Mouse (Mus musculus): ENCODE data around the gene Cntnap2.
"Not testable (repeated sequence)": the region's sequence is repeated elsewhere in the genome, so short reads cannot be mapped to it uniquely, and the experiment has no call there.

The Cntnap2 gene

GRCm38 (mm10) chr6:47104951-47105350 is 2045.8 kb downstream of the Cntnap2 start:
- in situ Hi-C loops (cut with MboI; ENCODE audit: unreplicated experiment in 2 of 2): no loop called here

GRCm38 (mm10) chr6:47109582-47110220 is 2050.5 kb downstream of the Cntnap2 start:
- in situ Hi-C loops (cut with MboI; ENCODE audit: unreplicated experiment in 2 of 2): no loop called here

GRCm38 (mm10) chr6:47134063-47134462 is 2074.9 kb downstream of the Cntnap2 start:
- in situ Hi-C loops (cut with MboI; ENCODE audit: unreplicated experiment in 2 of 2): not testable (repeated sequence)

- in situ Hi-C loops (cut with MboI; ENCODE audit: unreplicated experiment in 2 of 2): not testable (repeated sequence)
Measured at GRCm38 (mm10) chr6:47153018-47153417, 2093.9 kb downstream of the Cntnap2 start.

- in situ Hi-C loops (cut with MboI; ENCODE audit: unreplicated experiment in 2 of 2): not testable (repeated sequence)
Measured at GRCm38 (mm10) chr6:47174580-47175294, 2115.6 kb downstream of the Cntnap2 start.

GRCm38 (mm10) chr6:47175356-47176156 is 2116.4 kb downstream of the Cntnap2 start:
- in situ Hi-C loops (cut with MboI; ENCODE audit: unreplicated experiment in 2 of 2): not testable (repeated sequence)

- in situ Hi-C loops (cut with MboI; ENCODE audit: unreplicated experiment in 2 of 2): not testable (repeated sequence)
Measured at GRCm38 (mm10) chr6:47176157-47176555, 2117.0 kb downstream of the Cntnap2 start.

GRCm38 (mm10) chr6:47181372-47181771 is 2122.2 kb downstream of the Cntnap2 start:
- in situ Hi-C loops (cut with MboI; ENCODE audit: unreplicated experiment in 2 of 2): not testable (repeated sequence)

- in situ Hi-C loops (cut with MboI; ENCODE audit: unreplicated experiment in 2 of 2): no loop called here
Measured at GRCm38 (mm10) chr6:47182252-47182651, 2123.1 kb downstream of the Cntnap2 start.

- in situ Hi-C loops (cut with MboI; ENCODE audit: unreplicated experiment in 2 of 2): no loop called here
Measured at GRCm38 (mm10) chr6:47182756-47183155, 2123.6 kb downstream of the Cntnap2 start.

GRCm38 (mm10) chr6:47183850-47184249 is 2124.7 kb downstream of the Cntnap2 start:
- in situ Hi-C loops (cut with MboI; ENCODE audit: unreplicated experiment in 2 of 2): not testable (repeated sequence)

GRCm38 (mm10) chr6:47188193-47188592 is 2129.0 kb downstream of the Cntnap2 start:
- in situ Hi-C loops (cut with MboI; ENCODE audit: unreplicated experiment in 2 of 2): no loop called here

GRCm38 (mm10) chr6:47188596-47188995 is 2129.4 kb downstream of the Cntnap2 start:
- in situ Hi-C loops (cut with MboI; ENCODE audit: unreplicated experiment in 2 of 2): not testable (repeated sequence)

- in situ Hi-C loops (cut with MboI; ENCODE audit: unreplicated experiment in 2 of 2): no loop called here
Measured at GRCm38 (mm10) chr6:47190282-47190681, 2131.1 kb downstream of the Cntnap2 start.

GRCm38 (mm10) chr6:47191277-47191800 is 2132.2 kb downstream of the Cntnap2 start:
- in situ Hi-C loops (cut with MboI; ENCODE audit: unreplicated experiment in 2 of 2): no loop called here

GRCm38 (mm10) chr6:47191940-47192339 is 2132.8 kb downstream of the Cntnap2 start:
- in situ Hi-C loops (cut with MboI; ENCODE audit: unreplicated experiment in 2 of 2): no loop called here

- in situ Hi-C loops (cut with MboI; ENCODE audit: unreplicated experiment in 2 of 2): no loop called here
Measured at GRCm38 (mm10) chr6:47192478-47192877, 2133.3 kb downstream of the Cntnap2 start.

GRCm38 (mm10) chr6:47197570-47197969 is 2138.4 kb downstream of the Cntnap2 start:
- in situ Hi-C loops (cut with MboI; ENCODE audit: unreplicated experiment in 2 of 2): no loop called here

- in situ Hi-C loops (cut with MboI; ENCODE audit: unreplicated experiment in 2 of 2): no loop called here
Measured at GRCm38 (mm10) chr6:47200671-47201070, 2141.5 kb downstream of the Cntnap2 start.

GRCm38 (mm10) chr6:47208031-47208430 is 2148.9 kb downstream of the Cntnap2 start:
- in situ Hi-C loops (cut with MboI; ENCODE audit: unreplicated experiment in 2 of 2): no loop called here

GRCm38 (mm10) chr6:47214731-47215130 is 2155.6 kb downstream of the Cntnap2 start:
- in situ Hi-C loops (cut with MboI; ENCODE audit: unreplicated experiment in 2 of 2): no loop called here
